Mouse (Mus musculus) myocyte (in vitro differentiated cells): ENCODE data around the gene Tcerg1l. TPM values are rescaled to one million over a fixed set of nuclear protein-coding genes. Genes with fewer than 3 reads are reported as not detected.

Experiments
- H3K27me3 ChIP-seq: one replicate; pipeline ENCODE4 v1.6.1; 2011; ENCODE audit not compliant: control insufficient read depth, insufficient read depth, insufficient read length
- H3K36me3 ChIP-seq: one replicate; pipeline ENCODE4 v1.6.1; 2011; ENCODE audit not compliant: control insufficient read depth, insufficient read depth
- H3K4me2 ChIP-seq: one replicate; pipeline ENCODE4 v1.6.1; 2011; ENCODE audit warnings: low read depth, control low read depth
- H3K4me3 ChIP-seq: one replicate; pipeline ENCODE4 v1.5.1; 2011; ENCODE audit warnings: mild to moderate bottlenecking, control low read depth, moderate library complexity
- H3K79me2 ChIP-seq: one replicate; pipeline ENCODE4 v1.6.1; 2011; ENCODE audit not compliant: control insufficient read depth, insufficient read depth
- H3ac ChIP-seq: one replicate; pipeline ENCODE4 v1.6.1; 2011; ENCODE audit not compliant: control insufficient read depth, insufficient read length
- CEBPB ChIP-seq: IDR thresholded peaks from 2 replicates; pipeline ENCODE4 v1.6.1; 2011; ENCODE audit warnings: mild to moderate bottlenecking, moderate library complexity; ENCODE audit not compliant: poor library complexity, insufficient read depth, severe bottlenecking
- E2F4 ChIP-seq: IDR thresholded peaks from one replicate; pipeline ENCODE4 v1.6.1; 2011; ENCODE audit warnings: mild to moderate bottlenecking, control low read depth, moderate library complexity; ENCODE audit not compliant: insufficient read depth
- MAX ChIP-seq: IDR thresholded peaks from one replicate; pipeline ENCODE4 v1.6.1; 2011; ENCODE audit warnings: low read depth, mild to moderate bottlenecking, control low read depth
- MYOD1 ChIP-seq, 3 experiments: IDR thresholded peaks; one replicate each; pipeline ENCODE4 v1.6.1; 2011; ENCODE audit warnings: control low read depth in 2 of 3, low read depth in 2 of 3, mild to moderate bottlenecking in 2 of 3, moderate library complexity in 1 of 3; ENCODE audit not compliant: insufficient read length in 2 of 3, control insufficient read depth in 1 of 3
- MYOG ChIP-seq, 3 experiments: IDR thresholded peaks; one replicate each; pipeline ENCODE4 v1.6.1; 2011; ENCODE audit warnings: control low read depth in 2 of 3, low read depth in 2 of 3, mild to moderate bottlenecking in 2 of 3; ENCODE audit not compliant: insufficient read length in 2 of 3, control insufficient read depth in 1 of 3, insufficient read depth in 1 of 3
- POLR2A ChIP-seq: IDR thresholded peaks from one replicate; pipeline ENCODE4 v1.6.1; 2011; ENCODE audit warnings: low read depth, mild to moderate bottlenecking, control low read depth, moderate library complexity; ENCODE audit not compliant: insufficient read length
- POLR2AphosphoS2 ChIP-seq: IDR thresholded peaks from one replicate; pipeline ENCODE4 v1.6.1; 2011; ENCODE audit warnings: low read depth, control low read depth; ENCODE audit not compliant: insufficient read length
- REST ChIP-seq: IDR thresholded peaks from one replicate; pipeline ENCODE4 v1.6.1; 2011; ENCODE audit warnings: mild to moderate bottlenecking, control low read depth, moderate library complexity; ENCODE audit not compliant: insufficient read depth, insufficient read length
- SRF ChIP-seq: IDR thresholded peaks from one replicate; pipeline ENCODE4 v1.6.1; 2011; ENCODE audit warnings: low read depth; ENCODE audit not compliant: control insufficient read depth, insufficient read length
- TCF12 ChIP-seq: IDR thresholded peaks from one replicate; pipeline ENCODE4 v1.6.1; 2011; ENCODE audit warnings: mild to moderate bottlenecking, control low read depth; ENCODE audit not compliant: poor library complexity, insufficient read depth, severe bottlenecking
- TCF3 ChIP-seq: IDR thresholded peaks from one replicate; pipeline ENCODE4 v1.6.1; 2011; ENCODE audit warnings: low read depth, control low read depth; ENCODE audit not compliant: insufficient read length
- USF1 ChIP-seq: IDR thresholded peaks from one replicate; pipeline ENCODE4 v1.6.1; 2011; ENCODE audit warnings: low read depth, mild to moderate bottlenecking, control low read depth, moderate library complexity
- polyA plus RNA-seq: library from polyadenylated mRNA; unstranded; fragments of >200 nt; fragmentation: generic; extraction: Trizol; gene quantifications from one replicate; pipeline ENCODE4 v1.2.1, GENCODE M21; 2012; ENCODE audit warnings: missing spikeins

Gene Tcerg1l
- polyA plus RNA-seq, 1 experiment = not detected

DNA sequence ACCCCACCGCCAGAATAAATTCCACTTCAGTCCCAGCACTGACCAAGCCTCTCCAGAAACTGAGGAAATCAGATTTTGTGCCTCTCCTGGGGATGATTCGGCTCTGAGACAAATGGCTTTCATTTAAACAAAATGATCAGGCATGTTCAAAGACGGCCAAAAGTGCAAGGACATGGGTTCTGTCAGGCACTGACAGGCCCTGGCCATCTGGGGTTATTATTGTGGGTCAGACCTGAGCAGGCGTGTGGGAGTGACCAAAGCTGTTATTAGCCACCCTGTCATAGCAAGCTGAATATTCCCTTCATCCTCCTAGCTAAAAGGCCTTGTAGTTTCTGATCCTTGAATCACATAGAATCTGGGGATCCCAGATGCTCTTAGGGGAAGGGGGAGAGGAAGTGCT is 174.6 kb downstream of the Tcerg1l start:
- H3K4me3 ChIP-seq = no peak overlapping the region
- TF ChIP-seq TCF3 (no peak), MAX (no peak), SRF (no peak), POLR2A (no peak), USF1 (no peak), TCF12 (no peak), E2F4 (no peak), REST (no peak), CEBPB (no peak), MYOD1 (IDR thresholded peaks at IDR 0.05; ENCODE audit: control insufficient read depth in 1 of 3, insufficient read length in 2 of 3, low read depth in 2 of 3) (no peak), POLR2AphosphoS2 (no peak), MYOG (IDR thresholded peaks at IDR 0.05; ENCODE audit: control insufficient read depth in 1 of 3, insufficient read depth in 1 of 3, insufficient read length in 2 of 3, low read depth in 2 of 3) (no peak)
- no peaks in the 10 kb centered on the region for H3K36me3 ChIP-seq
- no peaks in the 10 kb centered on the region for H3K27me3 ChIP-seq
- no peaks in the 10 kb centered on the region for H3K79me2 ChIP-seq
- no peak overlapping the region for H3K4me2 ChIP-seq
- H3ac ChIP-seq = no peak overlapping the region

DNA sequence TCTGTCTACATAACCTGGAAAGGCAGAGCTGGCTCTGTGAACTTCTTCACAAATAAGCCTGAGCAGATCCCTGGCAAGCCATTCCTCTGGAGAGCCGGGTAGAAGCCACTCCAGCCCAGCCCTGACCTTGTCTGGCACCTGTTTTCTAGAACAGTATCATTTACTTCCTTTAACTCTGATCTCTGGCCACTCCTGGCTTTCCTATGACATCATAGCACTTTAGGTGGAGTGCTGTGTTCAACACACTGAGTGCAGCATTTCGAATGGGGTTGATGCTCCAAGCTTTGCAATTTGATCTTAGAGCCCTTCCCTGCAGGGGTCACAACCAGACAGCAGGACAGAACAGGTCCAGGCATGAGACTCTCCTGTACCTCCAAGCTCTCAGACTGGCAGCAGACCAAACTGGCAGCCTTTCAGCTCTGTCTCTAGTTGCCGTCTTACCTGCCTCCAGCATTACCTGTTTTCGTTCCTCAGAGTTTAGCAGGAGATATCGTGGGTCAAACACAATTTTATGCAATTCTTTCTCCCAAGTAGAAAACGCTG is 179.9 kb downstream of the Tcerg1l start:
- Histone ChIP-seq H3K4me2 (no peak overlapping the region), H3K27me3 (no peaks in the 10 kb centered on the region), H3K4me3 (no peak overlapping the region), H3K79me2 (no peaks in the 10 kb centered on the region), H3ac (no peak overlapping the region), H3K36me3 (no peaks in the 10 kb centered on the region)
- TF ChIP-seq TCF12 (no peak), MAX (no peak), POLR2A (no peak), MYOG (IDR thresholded peaks at IDR 0.05; ENCODE audit: control insufficient read depth in 1 of 3, insufficient read depth in 1 of 3, insufficient read length in 2 of 3, low read depth in 2 of 3) (no peak), MYOD1 (IDR thresholded peaks at IDR 0.05; ENCODE audit: control insufficient read depth in 1 of 3, insufficient read length in 2 of 3, low read depth in 2 of 3) (no peak), SRF (no peak), E2F4 (no peak), USF1 (no peak)

DNA sequence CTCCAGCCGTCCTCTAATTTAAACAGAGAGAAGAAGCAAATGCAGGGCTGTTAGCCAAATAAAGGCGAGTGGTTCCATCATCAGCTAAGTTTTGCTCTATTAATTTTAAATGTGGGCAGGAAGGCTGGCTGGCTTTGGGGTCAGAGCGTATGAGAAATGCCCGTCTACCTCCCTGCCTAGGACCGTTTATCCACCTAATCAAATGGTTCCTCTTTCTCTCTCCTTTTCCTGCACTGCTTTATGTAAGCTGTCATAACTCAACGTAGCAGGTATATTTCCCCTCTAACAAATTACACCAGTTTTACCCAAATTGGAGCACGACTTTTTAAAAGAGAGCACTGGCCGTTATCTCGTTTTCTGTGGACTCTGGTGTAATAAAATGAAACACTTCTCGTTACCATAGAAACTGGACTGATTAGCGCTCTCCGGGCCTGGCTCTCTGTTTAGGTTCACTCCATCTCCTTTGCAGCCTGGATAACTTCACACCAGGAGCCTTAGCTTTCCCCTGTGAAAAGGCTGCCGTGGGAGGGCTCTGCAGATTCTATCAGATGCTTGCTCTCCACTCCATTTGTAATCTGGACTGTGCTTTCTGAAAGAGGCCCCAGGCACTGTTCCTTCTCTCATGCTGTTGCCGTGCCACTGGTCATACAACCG is 182.2 kb downstream of the Tcerg1l start:
- H3K4me2 ChIP-seq = no peak overlapping the region

DNA sequence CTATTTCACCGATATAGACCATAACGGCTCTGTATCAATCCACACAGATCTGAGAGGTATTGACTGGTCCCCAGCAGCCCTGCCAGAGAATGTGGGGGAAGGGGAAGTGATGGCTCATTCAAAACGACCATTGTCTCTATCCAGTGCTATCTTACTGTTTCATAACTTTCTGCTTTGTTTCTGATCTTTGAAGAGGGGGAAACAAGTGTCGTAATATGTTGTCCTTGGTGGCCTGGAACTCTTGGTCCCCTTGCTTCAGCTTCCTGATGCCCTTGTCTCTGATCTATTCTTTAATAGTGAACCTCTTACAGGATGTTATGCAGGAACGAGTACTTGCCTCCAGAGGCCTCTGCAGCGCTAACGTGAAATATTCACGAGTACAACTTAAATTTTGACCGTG is 182.8 kb downstream of the Tcerg1l start:
- Histone ChIP-seq H3K4me3 (no peak overlapping the region), H3K79me2 (no peaks in the 10 kb centered on the region), H3K36me3 (no peaks in the 10 kb centered on the region), H3ac (no peak overlapping the region), H3K4me2 (no peak overlapping the region), H3K27me3 (no peaks in the 10 kb centered on the region)
- TF ChIP-seq MYOG (IDR thresholded peaks at IDR 0.05; ENCODE audit: control insufficient read depth in 1 of 3, insufficient read depth in 1 of 3, insufficient read length in 2 of 3, low read depth in 2 of 3) (no peak), POLR2AphosphoS2 (no peak), MAX (no peak), TCF12 (no peak), REST (no peak), TCF3 (no peak), CEBPB (no peak), E2F4 (no peak), POLR2A (no peak), USF1 (no peak), MYOD1 (IDR thresholded peaks at IDR 0.05; ENCODE audit: control insufficient read depth in 1 of 3, insufficient read length in 2 of 3, low read depth in 2 of 3) (no peak)

More for the DNA sequence above, 182.2 kb downstream of the Tcerg1l start:
- Histone ChIP-seq H3K4me3 (no peak overlapping the region), H3K27me3 (no peaks in the 10 kb centered on the region), H3K36me3 (no peaks in the 10 kb centered on the region), H3ac (no peak overlapping the region), H3K79me2 (no peaks in the 10 kb centered on the region)
- TF ChIP-seq USF1 (no peak), MYOD1 (IDR thresholded peaks at IDR 0.05; ENCODE audit: control insufficient read depth in 1 of 3, insufficient read length in 2 of 3, low read depth in 2 of 3) (no peak), TCF12 (no peak), POLR2A (no peak), POLR2AphosphoS2 (no peak), CEBPB (no peak)

DNA sequence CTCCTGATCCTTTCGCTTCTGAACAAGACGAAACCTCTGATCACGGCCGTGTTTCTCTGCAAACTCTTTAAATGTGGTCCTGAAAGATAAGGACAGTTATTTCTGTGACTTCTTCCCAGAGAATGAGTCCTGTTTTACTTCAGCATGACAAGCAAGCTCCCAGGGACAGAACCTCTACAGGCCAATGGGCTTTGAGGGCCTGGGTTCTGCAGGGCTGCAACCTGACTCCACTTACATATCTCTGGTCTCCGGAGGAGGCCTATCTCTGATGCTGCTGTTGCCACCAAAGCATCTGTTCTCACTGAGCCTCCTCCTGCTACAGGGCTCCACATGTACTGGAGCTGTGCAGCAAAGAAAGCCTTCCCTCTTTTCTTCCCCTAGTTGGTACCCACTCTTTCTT is 187.8 kb downstream of the Tcerg1l start:
- no peak overlapping the region for H3K4me3 ChIP-seq
- no peaks in the 10 kb centered on the region for H3K27me3 ChIP-seq
- H3ac ChIP-seq = no peak overlapping the region
- no peaks in the 10 kb centered on the region for H3K36me3 ChIP-seq
- no peaks in the 10 kb centered on the region for H3K79me2 ChIP-seq
- H3K4me2 ChIP-seq = no peak overlapping the region
- TF ChIP-seq MAX (no peak), SRF (no peak), MYOD1 (IDR thresholded peaks at IDR 0.05; ENCODE audit: control insufficient read depth in 1 of 3, insufficient read length in 2 of 3, low read depth in 2 of 3) (no peak)
